In the genomic region with DNA sequence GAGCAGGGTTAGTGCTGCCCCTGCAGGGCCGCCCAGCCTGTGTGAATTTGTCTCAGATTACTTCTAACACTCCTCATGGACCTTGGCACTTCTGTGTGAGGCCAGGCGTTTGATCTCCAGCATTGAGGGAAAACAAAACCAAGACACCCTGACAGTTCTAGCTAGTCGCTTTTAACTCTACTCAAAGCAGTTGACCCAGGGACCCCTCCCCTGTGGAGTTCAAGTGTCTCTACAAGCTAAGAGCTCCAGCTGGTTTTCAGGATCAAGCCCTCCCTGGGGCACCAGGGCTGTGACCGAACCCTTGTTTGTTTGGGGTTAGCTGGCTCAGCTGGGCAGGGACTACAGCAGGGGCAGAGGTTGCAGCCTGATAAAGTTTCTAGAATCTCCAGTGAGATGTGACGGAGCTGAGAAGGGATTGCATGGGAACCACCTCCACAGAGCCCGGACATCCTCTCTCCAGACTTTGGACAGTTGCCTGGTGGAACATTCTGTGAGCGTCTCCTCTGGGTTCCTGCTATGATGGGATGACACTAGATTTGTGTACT, we compare ENCODE assay signal across 10 mouse cellular contexts. TPM values are rescaled to one million over a fixed set of nuclear protein-coding genes. Genes with fewer than 3 reads are reported as not detected.
DNase-seq lines count a peak whose midpoint lies in the region; ATAC-seq and TF ChIP-seq lines count a peak whose summit lies in the region.
"Had no signal": no experiment of that assay in that cellular context is flagged by ENCODE, and none has a peak within 500 bp of the region (broad histone marks: within the 10 kb centered on the region; RNA-seq: fewer than 3 reads in every experiment).

No protein-coding gene starts in this region.

- no peak for ATAC-seq in neural tube, embryonic 13.5 days (ENCODE audit: low read depth)
- no peak for ATAC-seq in neural tube, embryonic 15.5 days (ENCODE audit: low FRiP score)
- ATAC-seq in kidney, postnatal 0 days (replicated peaks; ENCODE audit: low FRiP score, low read depth), result peak; percentile 47; the same call in 1 of the 2 replicates

- H3K9me3 ChIP-seq in neural tube, embryonic 13.5 days, result no peaks in the 10 kb centered on the region
- H3K9me3 ChIP-seq in neural tube, embryonic 15.5 days (replicated peaks), result no peaks in the 10 kb centered on the region
- H3K9me3 ChIP-seq in kidney, postnatal 0 days (replicated peaks; ENCODE audit: low read length), result no peaks in the 10 kb centered on the region
- H3K9me3 ChIP-seq: limb, embryonic 15.5 days had no signal

- 0 out of 2 replicates have a peak, but pooled peaks have one; percentile 11 for TF ChIP-seq CTCF in kidney, postnatal 0 days (IDR thresholded peaks at IDR 0.05; ENCODE audit: low read depth)

- 37% methylated on average over 7 of the region's 7 CpGs for WGBS in neural tube, embryonic 13.5 days
- WGBS in neural tube, embryonic 15.5 days, result 53% methylated on average over 7 of the region's 7 CpGs
- WGBS in kidney, postnatal 0 days, result 26% methylated on average over 7 of the region's 7 CpGs

- peak; percentile 56 to 65 for DNase-seq in cerebellum, postnatal 10 days
- no peak for DNase-seq in cerebellum, adult 8-10 months
- DNase-seq in kidney, postnatal 0 days (ENCODE audit: low spot score), result peak; percentile 82
- DNase-seq in spleen, adult 12 weeks (ENCODE audit: low spot score), result no peak
- DNase-seq in right cerebral cortex, postnatal 36 days (ENCODE audit: low spot score in 2 of 2), result no peak
- no peak for DNase-seq in layer of hippocampus, adult 9-10 months (ENCODE audit: low spot score)
- DNase-seq: spleen, adult 18-20 months had no signal

- H3K27me3 ChIP-seq in neural tube, embryonic 13.5 days, result no peaks in the 10 kb centered on the region; the same call in 1 of the 2 replicates
- no peaks in the 10 kb centered on the region for H3K27me3 ChIP-seq in neural tube, embryonic 15.5 days (replicated peaks)
- no peaks in the 10 kb centered on the region for H3K27me3 ChIP-seq in kidney, postnatal 0 days (ENCODE audit: insufficient read depth, low read length)
- H3K27me3 ChIP-seq: limb, embryonic 15.5 days had no signal

- peak overlapping the region; percentile 64 for H3K27ac ChIP-seq in neural tube, embryonic 13.5 days (replicated peaks)
- no peak overlapping the region for H3K27ac ChIP-seq in neural tube, embryonic 15.5 days (replicated peaks)
- no peak overlapping the region for H3K27ac ChIP-seq in kidney, postnatal 0 days
- H3K27ac ChIP-seq: limb, embryonic 15.5 days had no signal

- no peak overlapping the region for H3K4me2 ChIP-seq in neural tube, embryonic 13.5 days
- no peak overlapping the region for H3K4me2 ChIP-seq in neural tube, embryonic 15.5 days
- H3K4me2 ChIP-seq in kidney, postnatal 0 days (ENCODE audit: low read length), result no peak overlapping the region; the same call in 1 of the 2 replicates
- H3K4me2 ChIP-seq: limb, embryonic 15.5 days had no signal

- H3K4me3 ChIP-seq in neural tube, embryonic 13.5 days, result no peak overlapping the region
- H3K4me3 ChIP-seq in neural tube, embryonic 15.5 days (replicated peaks), result no peak overlapping the region
- H3K4me3 ChIP-seq in kidney, postnatal 0 days (replicated peaks; ENCODE audit: low read depth, low read length), result no peak overlapping the region
- H3K4me3 ChIP-seq: limb, embryonic 15.5 days had no signal

- no peak overlapping the region for H3K9ac ChIP-seq in neural tube, embryonic 13.5 days
- no peak overlapping the region for H3K9ac ChIP-seq in neural tube, embryonic 15.5 days (replicated peaks)
- H3K9ac ChIP-seq in kidney, postnatal 0 days (ENCODE audit: low read depth, low read length), result no peak overlapping the region
- H3K9ac ChIP-seq: limb, embryonic 15.5 days had no signal

- H3K4me1 ChIP-seq in neural tube, embryonic 13.5 days (replicated peaks), result peaks cover 62% of the 10 kb centered on the region
- H3K4me1 ChIP-seq in neural tube, embryonic 15.5 days, result peaks cover 61% of the 10 kb centered on the region
- H3K4me1 ChIP-seq in kidney, postnatal 0 days (replicated peaks; ENCODE audit: insufficient read depth, low read length), result peaks cover 15% of the 10 kb centered on the region

- no peaks in the 10 kb centered on the region for H3K36me3 ChIP-seq in neural tube, embryonic 13.5 days
- H3K36me3 ChIP-seq in neural tube, embryonic 15.5 days, result no peaks in the 10 kb centered on the region
- H3K36me3 ChIP-seq in kidney, postnatal 0 days (ENCODE audit: insufficient read depth, low read length), result no peaks in the 10 kb centered on the region
- H3K36me3 ChIP-seq: limb, embryonic 15.5 days had no signal

RNA-seq across cellular contexts. Expression of a gene that starts 49.6 kb away (rescaled TPM):
- 43.1 and 43.4 TPM in 2 replicates for polyA plus RNA-seq in neural tube, embryonic 13.5 days (2015; fragmentation: Nextera tagmentation; extraction: Ambion mirVana)
- 42.4 and 45.4 TPM in 2 replicates for polyA plus RNA-seq in neural tube, embryonic 15.5 days (2015; fragmentation: Nextera tagmentation; extraction: Ambion mirVana)
- 41.0 and 42.8 TPM in 2 replicates for polyA plus RNA-seq in kidney, postnatal 0 days (2015; fragmentation: Nextera tagmentation; extraction: Ambion mirVana)

Comparison
In these comparisons a context has a peak if more than half of its experiments do, and no peak if none do; other contexts are left out.
1. DNase-seq: peak in cerebellum, postnatal 10 days (2 of 2) and kidney, postnatal 0 days (single experiment); none in cerebellum, adult 8-10 months (single experiment), spleen, adult 12 weeks (single experiment), right cerebral cortex, postnatal 36 days (0 of 2) and layer of hippocampus, adult 9-10 months (single experiment).